Mouse (Mus musculus): ENCODE measurements at regions not wholly inside any gene's neighbourhood (a gene's known extent, or its start where the extent isn't known, plus 50 kb on each side); places are given as distances from the start of the nearest gene placed in this dataset.
A peak's percentile ranks its signal among the peaks of the same experiment; 100 is the strongest.

GRCm38 (mm10) chr6:82835222-82836064 lies 61.2 kb upstream of the Hk2 start:
- no peak for DNase-seq (ENCODE audit: low read depth)
- TF ChIP-seq POLR2A (IDR thresholded peaks at IDR 0.05; ENCODE audit: borderline replicate concordance, extremely low read depth, insufficient read depth, insufficient read length, poor library complexity, severe bottlenecking) (no peak), CTCF (IDR thresholded peaks at IDR 0.05; ENCODE audit: borderline replicate concordance, extremely low read depth, insufficient read depth, insufficient read length) (no peak)

- no peak for DNase-seq (ENCODE audit: low read depth)
- TF ChIP-seq POLR2A (IDR thresholded peaks at IDR 0.05; ENCODE audit: borderline replicate concordance, extremely low read depth, insufficient read depth, insufficient read length, poor library complexity, severe bottlenecking) (no peak), CTCF (IDR thresholded peaks at IDR 0.05; ENCODE audit: borderline replicate concordance, extremely low read depth, insufficient read depth, insufficient read length) (no peak)
These were observed 59.6 kb upstream of the Hk2 start for GRCm38 (mm10) chr6:82833867-82834266.

- DNase-seq (ENCODE audit: low read depth) = peak; percentile 7
- no peak for TF ChIP-seq POLR2A (IDR thresholded peaks at IDR 0.05; ENCODE audit: borderline replicate concordance, extremely low read depth, insufficient read depth, insufficient read length, poor library complexity, severe bottlenecking)
- no peak for TF ChIP-seq CTCF (IDR thresholded peaks at IDR 0.05; ENCODE audit: borderline replicate concordance, extremely low read depth, insufficient read depth, insufficient read length)
These were observed 57.0 kb upstream of the Hk2 start for GRCm38 (mm10) chr6:82831211-82831610.

GRCm38 (mm10) chr6:82824684-82825083 lies 50.4 kb upstream of the Hk2 start:
- no peak for TF ChIP-seq CTCF (IDR thresholded peaks at IDR 0.05; ENCODE audit: borderline replicate concordance, extremely low read depth, insufficient read depth, insufficient read length)
- TF ChIP-seq POLR2A (IDR thresholded peaks at IDR 0.05; ENCODE audit: borderline replicate concordance, extremely low read depth, insufficient read depth, insufficient read length, poor library complexity, severe bottlenecking) = no peak

GRCm38 (mm10) chr6:82824240-82824639 lies 50.0 kb upstream of the Hk2 start:
- TF ChIP-seq POLR2A (IDR thresholded peaks at IDR 0.05; ENCODE audit: borderline replicate concordance, extremely low read depth, insufficient read depth, insufficient read length, poor library complexity, severe bottlenecking) (no peak), CTCF (IDR thresholded peaks at IDR 0.05; ENCODE audit: borderline replicate concordance, extremely low read depth, insufficient read depth, insufficient read length) (no peak)
- DNase-seq (ENCODE audit: low read depth) = no peak

More at GRCm38 (mm10) chr6:82824684-82825083, 50.4 kb upstream of the Hk2 start:
- no peak for DNase-seq (ENCODE audit: low read depth)

All from brain, embryonic 14.5 days (tissue).